Mouse (Mus musculus) ovary, postnatal 36 days (tissue): ENCODE data around the gene Mob2.

Experiments used
- DNase-seq: peaks from one replicate; pipeline ENCODE4 v3.0.0; 2022; ENCODE audit warnings: low spot score, mixed read lengths

The Mob2 gene

DNA sequence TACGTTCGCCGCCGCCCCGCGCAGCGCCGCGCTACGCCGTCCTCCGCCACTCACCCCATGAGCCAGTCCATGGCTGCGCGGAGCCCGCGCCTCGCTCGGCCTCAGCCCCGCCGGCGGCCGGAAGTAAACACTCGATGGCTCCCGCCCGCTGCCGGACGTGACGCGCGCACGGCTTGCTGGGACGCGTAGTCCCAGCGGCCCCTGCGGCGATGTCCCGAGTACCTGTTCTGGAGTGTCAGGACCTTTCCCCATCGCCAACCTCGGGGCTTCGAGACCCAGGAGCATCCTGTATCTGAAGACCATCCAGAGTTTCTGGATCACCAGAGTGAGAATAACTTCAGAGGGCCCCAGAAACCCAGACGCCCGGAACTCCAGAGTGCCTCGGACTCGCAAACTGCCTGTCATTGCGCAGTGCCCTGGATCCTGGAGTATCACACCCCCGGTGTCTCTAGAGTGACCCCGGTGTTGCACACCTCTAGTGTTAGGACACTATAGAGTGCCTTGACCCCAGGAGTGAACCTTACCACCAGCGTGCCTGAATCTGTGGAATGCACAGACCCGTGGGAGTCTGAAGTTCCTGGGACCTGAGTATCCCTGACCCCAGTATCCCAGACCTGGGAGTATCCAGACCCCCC lies at the start of gene Mob2:
TSS of gene Mob2 (minus strand) at position 135 of the 635 bp plus-strand sequence.
- DNase-seq: peak; percentile 89

DNA sequence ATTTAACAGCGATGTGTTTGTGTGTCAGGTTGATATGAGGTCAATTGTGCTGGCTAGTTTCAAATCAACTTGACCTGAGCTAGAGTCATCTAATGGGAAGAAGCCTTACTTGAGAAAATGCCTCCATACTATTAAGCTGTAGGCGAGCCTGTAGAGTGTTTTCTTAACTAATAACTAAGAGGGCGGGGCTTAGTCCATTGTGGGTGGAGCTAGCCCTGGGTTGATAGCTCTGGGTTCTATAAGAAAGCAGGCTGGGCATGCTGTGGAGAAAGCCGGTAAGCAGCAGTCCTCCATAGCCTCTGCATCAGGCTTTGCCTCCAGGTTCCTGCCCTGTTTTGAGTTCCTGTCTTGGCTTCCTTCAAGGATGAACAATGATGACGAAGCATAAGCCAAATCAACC lies 43.9 kb upstream of the Mob2 start:
- DNase-seq: no peak

DNA sequence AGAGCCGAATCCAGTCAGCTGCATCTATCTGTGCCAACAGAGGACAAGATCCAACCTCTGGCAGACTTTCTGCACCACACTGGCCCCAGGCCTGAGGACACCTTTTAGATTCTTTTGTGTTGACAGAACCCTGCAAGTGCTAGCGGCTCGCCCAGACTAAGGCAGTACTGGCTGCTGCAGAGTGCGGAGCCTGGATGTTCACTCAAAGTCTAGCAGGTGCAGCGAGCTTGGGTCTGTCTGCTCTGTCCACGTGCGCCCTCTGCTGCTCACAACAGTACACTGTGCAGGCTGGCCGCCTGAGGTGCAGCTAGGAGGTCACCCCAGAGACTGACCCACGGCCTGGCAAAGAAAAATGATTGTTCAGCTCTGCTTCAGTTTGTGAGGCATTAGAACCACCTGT lies 36.9 kb upstream of the Mob2 start:
- DNase-seq: peak; percentile 72

DNA sequence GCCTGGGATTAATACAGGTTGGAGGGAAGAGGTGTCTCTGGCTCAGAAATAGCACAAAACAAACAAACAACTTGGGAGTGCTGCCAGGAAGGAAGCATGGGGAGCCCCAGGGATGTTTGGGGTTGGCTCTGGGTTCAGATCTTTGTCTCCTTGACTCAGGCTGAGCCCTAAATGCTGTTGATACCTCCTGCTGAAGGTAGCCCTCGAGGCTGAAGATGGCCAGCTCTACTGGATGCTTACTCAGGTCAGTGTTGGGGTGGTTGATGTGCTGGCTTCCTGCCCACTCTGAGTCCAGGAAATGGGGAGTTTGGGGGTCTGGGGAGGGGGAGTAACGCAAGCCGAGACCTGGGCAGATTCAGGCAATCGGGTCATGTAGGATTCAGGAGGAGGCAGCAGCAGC lies 35.8 kb upstream of the Mob2 start:
- no peak for DNase-seq

DNA sequence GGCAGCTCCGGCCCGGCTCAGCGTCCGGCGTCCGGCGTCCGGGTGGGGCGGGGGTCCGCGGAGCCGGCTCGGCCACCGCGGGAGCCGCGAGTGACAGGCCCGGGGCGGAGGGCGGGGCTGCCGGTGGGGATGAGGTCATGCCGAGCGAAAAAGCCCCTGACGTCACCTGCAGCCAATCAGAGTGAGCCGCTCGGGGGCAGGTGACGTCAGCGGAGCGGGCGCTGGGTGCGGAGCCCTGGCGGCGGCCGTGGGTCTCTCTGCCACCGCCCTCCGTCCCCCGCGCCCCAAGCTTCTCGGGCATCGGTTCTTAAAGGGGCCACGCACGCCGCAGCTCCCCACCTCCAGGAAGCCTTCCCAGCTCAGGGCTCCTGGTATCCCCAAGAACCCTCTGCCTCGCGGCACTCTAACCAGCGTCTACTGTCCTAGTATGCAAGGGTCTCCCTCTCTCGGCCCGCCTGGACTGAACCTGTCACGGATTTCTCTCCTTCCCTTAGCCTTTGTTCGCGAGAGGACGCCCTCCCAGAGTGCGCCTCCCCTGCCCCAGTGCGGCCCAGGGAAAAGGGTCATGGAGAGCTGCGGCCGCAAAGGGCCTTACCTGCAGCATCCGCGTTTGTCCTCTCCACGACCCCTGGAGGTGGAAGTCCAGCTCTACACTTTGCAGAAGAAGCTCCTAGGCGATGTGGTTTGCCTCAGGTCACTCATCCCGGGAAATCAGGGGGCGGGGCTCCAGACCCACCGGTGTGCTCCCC lies 34.5 kb upstream of the Mob2 start, which contains the start of gene Dusp8:
TSS of gene Dusp8 (minus strand) at position 661 of the 749 bp plus-strand sequence.
- peak; percentile 81 for DNase-seq

DNA sequence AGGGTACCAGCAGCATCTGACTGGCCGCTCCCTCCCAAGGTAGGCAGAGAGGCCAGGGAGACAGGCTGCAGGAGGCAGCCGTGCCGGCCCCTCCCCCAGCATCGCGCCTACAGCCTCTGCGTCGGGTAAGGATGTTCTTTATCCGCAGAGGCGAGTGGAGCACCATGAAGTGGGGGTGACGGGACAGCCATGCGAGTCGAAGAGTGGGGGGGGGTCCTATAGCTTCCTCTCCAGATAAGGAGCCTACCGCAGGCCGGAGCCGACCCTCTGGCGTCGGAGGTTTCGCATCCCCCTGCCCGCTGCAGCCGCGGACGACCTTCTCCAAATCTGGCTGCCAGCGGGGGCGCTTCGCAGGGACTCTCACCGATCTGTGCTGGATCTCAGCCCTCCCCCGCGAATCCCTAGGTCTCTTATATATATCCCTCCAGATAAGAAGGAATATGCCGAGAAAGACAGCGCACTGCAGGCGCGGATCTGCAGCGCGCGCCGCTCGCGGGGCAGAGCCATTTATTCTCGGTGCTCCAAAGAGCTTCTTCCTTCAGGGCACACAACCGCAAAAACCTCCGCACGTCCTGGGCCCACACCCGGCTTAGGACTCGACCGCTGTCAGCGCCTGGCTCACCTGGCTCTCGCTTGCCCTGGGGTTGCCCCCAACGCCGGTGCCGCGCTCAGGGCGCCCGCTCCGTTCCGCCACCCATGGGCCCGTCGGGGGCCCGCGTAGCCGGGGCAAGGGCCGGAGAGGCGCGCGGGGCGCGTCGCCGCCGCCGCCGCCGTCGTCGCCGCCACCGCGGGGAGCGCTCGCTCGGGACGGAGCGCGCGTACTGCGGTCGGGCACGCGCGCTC lies 33.7 kb upstream of the Mob2 start:
- no peak for DNase-seq

DNA sequence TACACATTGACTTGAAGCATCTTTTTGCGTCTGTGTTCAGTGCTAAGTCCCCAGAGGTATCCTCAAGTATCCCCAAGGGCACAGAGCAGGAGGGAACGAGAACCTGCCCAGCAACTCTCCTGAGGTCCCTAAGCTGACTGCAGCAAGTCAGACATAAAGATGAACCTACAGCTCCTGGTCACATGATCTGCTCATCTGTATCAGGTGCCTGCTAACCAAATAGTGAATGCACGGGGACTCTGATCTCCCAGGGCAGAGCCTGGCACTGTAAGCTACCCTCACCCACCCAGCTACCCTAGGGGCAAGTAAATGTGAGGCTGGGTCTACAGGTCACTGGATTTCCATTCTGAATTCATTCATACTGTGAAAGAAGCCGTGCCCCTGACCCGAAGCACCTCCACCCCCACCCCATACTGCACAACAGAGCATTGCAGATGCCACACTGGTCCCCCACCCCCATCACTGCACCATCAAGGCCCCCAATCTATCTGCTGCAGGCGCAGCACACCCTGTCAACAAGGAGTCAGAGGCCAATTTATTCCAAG lies 32.9 kb upstream of the Mob2 start:
- DNase-seq: no peak

DNA sequence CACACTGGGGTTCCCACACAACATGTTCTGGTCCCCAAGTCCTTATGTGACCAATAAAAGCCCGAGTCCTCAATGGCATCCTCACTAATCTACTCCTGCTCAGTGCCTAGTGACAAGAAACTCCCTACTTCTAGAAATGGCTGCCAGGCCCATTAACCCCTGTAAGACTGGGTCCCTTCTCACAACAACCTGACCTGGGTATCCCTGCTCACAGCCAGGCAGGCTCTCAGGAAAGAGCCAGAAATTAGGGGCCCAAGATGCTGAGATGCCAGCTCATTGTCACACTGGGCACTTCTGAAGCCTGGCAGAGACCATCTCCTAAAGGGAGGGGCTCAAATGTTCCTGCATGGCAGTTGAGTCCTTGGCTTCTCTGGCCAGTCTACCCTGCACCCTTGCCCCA lies 32.1 kb upstream of the Mob2 start:
- no peak for DNase-seq

DNA sequence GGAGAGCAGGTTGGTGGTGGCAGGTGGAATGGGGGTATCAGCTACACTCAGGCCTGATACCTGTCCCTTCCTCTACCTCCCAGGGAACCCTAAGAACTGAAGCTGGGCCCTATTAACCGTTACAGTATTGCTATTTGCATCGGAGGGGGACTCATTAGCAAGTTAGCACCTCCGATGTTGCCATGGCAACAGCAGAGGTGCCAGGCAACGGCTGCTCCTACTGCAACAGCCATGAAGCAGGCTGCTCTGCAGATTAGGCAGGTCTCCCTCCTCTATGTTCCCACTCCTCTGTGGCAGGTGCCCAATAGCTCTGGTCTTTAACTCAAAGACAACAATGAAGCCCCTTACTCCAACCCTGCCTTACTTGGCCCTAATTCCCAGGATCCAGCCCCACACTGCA lies 31.0 kb upstream of the Mob2 start:
- no peak for DNase-seq

DNA sequence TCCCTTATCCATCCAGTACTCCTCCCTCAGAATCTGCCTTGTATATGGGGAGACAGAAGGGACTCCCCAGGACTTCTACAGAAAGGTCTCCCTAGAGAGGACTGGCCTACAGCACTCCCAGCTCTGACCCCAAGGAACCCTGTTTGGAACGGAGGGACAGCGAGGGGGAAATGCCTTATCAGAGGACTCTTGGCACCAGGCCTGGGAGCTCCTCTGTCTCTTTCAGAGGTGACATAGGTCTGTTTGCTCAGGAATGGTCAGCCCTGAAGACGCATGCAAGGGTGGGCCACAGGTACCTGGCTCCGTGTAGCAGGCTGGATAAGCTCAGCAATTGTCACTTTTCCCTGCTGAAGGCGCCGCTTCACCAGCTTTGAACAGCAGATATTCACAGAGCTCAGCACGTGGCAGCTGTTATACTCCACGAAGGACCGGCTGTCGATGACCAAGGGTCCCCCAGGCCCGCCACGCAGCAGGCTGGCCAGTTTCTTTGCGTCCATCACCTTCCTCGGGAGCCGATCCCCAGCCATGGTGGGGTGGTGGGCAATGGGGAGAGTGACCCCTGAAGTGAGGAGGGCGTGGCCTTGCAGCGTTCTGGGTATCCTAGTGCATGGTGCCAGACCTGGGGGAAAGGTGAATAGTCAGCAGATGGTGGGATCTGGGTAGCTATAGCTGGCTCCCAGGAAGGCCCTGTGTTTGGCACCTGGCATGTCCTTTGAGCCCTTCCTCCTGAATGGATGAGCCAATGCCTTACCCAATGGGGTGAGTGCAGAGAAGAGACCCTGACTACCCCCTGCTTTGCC lies 29.0 kb upstream of the Mob2 start:
- no peak for DNase-seq

DNA sequence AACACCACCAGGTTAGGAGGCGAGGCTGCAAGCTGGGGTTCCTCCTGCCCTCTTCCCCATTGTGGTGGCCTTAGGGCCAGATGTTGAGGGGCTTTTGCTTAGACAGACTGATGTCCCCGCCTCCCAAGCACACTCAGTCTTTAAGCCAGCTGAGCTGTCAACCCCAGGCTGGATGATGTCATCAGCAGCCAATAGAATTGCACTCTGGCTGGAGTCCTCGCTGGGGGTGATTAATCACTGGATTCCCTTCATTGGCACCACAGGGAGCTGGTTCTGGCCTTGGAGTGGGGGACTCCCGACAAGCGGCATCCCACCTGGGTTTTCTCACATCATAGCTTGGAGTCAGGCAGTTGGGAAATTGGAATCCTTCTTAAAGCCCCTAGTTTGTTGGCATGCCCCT lies 28.0 kb upstream of the Mob2 start:
- DNase-seq: no peak

DNA sequence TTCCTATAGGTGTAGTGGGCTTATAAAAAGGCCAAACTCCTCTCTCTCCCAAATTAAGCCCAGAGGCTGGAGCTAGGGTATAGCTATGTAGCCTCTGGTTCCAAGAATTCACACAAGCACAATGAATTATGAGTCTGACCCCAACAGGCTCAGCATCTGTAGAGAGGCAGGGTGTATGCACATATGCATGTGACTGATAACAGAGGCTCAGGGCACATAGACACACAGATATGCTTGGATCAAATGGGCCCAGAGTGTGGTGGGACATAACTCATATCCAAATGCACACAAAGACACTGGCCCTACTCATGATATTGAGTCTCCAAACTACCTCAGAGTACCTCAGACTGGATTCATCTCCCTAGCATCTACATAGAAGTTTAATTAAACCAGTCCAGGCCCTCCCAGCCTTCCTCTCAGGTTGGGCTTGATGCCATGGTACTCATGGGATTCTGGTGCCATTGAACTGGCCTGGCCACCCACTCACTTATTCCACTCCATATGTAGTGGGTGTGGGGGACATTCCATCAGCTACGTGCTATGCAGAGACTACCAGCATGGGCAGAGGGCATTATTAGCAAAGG lies 26.3 kb upstream of the Mob2 start:
- DNase-seq: no peak

DNA sequence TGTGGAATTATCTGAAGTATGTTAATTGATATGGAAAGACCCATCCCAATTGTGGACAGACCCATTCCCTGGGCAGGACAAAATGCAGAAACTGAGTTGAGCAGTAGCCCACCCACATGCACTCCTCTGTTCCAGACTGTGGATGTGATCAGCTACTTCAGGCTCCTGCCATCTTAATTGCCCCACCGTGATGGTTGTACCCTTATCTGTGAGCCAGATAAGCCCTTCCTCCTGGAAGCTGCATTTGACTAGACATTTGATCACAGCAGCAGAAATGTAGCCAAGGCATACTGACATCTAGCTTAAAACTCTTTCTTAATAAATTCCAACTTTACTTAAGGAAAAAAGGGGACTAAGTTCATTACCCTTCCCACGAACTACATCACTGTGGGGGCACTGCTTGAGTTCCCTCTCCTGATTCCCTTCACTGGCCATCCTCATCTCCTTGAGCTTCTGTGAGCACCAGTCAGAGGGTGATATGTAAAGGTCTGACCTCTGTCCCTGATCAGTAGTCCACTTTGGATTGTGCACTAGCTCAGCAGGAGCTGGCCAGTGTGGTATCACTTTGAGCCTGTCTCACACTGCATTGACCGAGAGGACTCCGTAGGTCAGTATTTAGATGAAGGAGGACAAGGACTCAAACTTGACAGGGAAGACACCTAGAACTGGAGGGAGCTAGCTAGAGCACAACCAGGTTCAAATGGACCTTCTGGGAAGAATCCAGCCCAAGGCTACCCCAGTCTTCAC lies 25.5 kb upstream of the Mob2 start:
- no peak for DNase-seq

DNA sequence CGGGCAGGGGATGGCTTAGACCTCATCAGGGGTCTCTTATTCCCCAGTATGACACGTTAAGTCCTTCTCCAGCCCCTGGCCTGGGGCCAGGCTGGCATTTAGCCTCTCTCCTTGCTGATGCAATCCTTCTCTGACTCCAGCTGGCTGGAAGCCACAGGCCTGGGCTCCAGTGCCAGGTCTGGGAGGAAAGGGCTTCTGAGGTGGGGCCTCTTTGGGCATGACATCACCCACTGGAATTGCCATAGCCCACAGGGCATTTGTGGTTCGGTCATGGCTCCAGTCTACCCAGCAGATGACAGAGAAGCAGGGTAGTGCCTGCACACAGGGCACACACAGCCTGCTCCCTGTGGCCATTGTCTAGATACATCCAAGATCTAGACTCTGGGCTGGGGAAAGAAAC lies 24.0 kb upstream of the Mob2 start:
- DNase-seq: peak; percentile 74

DNA sequence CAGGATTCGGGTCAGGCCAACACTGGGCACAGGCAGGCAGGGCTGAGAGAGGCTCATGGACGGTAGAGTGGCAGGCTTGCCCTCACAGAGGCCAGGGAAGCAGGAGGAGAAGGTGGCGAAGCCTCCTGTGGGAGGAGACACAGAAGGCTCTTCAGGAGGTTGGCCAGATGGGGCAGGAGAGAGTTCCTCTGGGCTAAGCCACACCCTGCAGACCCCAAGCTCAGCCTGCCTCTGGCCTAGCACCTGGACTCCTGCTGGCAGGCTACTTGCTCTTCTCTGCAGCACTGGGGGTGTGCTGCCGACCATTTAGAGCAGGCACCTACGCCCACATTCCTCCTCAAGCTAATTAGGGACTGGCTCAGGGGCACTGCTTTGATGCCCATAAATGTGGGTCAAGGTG lies 23.5 kb upstream of the Mob2 start:
- no peak for DNase-seq

DNA sequence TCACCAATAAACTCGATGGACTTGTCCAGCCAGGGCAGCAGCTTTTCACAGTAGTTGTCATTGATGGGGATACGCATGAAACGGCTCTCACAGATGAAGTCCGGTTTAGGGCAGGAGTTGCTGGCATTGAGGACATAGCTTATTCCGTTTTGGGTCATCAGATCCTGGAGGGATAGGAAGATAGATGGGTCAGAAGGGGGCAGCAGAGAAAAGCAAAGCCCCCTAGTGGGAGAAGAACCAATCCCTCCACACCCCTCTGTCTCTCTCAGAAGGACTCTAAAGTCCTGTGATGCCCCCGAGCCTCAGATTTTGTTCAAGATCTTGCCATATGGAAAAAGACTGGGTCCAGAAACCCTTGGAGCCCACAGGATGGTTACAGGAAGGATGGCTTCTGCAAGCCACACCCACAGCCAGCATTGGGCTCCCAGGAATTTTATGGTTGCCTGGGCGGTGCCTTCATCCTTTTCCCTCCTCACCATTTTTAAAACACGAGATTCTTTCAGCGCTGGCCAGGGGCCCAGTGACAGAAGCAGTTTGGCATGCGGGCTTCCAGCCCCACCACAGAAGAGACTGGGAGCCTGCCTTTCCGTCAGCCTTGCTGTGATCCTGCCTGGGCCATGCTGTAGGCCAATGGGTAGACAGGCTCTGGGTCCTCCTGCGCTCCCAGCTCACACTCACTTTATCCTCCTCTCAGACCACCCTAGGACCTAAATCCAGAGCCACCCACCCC lies 22.9 kb upstream of the Mob2 start:
- peak; percentile 22 for DNase-seq

DNA sequence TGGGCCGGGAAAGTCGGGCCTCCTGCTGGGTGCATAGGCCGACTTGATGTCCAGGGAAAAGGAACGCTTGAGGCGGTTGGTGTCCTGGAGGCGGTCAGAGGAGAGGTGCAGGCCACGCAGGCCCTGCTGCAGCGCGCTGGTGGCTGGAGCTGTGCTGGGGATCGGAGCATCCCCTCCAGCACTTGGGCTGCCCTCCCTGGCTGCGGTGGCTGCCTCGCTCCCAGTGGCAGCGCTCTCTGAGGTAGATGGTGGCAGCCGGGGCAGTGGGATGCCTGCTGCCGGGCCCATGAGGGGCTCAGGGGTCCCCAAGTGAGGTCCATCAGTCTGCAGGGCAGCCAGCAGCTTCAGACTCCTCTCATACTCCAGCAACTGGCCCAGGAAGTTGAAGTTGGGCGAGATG lies 21.7 kb upstream of the Mob2 start:
- no peak for DNase-seq

DNA sequence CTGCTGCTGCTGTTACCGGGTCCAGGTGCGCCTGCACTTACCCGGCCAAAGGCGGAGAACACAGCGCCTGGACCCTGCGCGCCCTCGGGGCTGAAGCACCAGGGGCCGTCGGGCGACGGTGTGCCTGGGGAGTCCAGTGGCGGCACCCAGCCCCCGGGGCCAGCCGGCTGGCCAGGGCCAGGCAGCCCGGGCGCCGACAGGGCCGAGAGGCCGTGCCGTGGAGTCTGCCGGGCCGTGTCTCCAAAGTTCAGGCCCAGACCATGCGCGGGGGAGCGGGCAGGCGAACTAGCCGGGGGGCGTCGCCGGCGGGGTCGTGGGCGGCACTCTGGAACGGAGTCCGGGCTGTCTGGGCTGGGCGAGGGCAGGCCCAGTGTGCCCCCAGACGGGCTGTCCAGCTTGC lies 21.3 kb upstream of the Mob2 start:
- no peak for DNase-seq

DNA sequence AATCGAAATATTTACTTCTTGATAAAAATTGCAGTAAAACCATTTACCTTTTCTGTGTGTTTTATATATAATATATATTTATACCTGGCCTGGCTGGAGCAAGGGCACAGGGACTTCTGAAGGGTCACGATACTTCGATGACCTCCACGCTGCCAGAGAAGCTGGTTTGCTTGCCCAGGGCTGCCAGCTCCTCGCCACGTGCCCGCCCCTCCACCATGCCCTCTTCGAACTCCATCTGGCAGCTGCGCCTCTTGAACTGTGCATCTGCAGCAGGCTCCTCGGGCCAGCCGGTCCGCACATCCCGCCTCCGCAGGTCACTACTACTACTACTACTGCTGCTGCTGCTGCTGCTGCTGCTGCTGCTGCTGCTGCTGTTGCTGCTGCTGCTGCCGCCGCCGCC lies 20.9 kb upstream of the Mob2 start:
- no peak for DNase-seq

DNA sequence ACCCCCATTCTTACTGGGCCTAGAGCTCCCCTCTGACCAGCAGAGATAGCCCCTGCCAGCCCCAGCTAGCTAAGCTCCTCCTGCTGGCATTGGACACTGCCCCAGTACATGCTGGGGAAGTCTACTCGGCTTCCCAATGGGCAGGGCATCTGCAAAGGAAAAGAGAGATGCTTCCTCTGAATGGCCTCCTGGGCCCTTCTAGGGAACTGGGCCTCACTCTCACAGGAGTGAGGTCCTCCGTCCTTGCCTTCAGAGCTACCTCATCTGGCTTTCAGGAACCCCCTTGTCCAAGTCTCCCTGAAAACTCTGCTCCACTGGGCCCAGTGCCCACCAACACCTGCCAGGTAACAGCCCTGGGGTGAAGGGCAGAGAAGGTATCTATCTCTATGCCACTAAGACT lies 20.0 kb upstream of the Mob2 start:
- no peak for DNase-seq
